26 mouse cellular contexts compared by ENCODE assay signal in the genomic region with DNA sequence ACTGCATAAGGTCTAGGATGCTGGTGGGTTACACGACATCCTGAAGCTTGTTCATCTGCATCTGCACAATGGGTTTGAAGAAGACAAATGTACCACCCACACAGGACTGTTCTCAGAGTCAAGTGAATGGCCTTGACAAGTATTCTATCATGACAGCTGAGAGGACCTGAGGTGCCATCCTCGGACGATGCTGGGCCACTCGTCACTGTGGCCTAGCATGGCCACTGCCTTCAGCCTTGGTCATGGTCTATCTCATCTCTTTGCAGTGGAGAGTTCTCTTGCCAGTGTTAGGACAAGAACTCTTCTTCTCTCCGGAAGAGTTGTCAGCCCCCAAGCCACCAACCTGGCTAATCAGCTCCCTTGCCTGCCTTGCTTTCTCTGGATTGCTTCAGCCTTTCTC. TPM values are rescaled to one million over a fixed set of nuclear protein-coding genes. Genes with fewer than 3 reads are reported as not detected.
"Had no signal": no experiment of that assay in that cellular context is flagged by ENCODE, and none has a peak within 500 bp of the region (broad histone marks: within the 10 kb centered on the region; RNA-seq: fewer than 3 reads in every experiment).

No protein-coding gene starts in this region.

- H3K27me3 ChIP-seq: kidney, embryonic 15.5 days; limb, embryonic 13.5 days; lung, embryonic 15.5 days had no signal

- DNase-seq: kidney, adult 11 months; kidney, adult 8-10 months; kidney, postnatal 10 days; kidney, postnatal 4 days; liver; lung, adult 18-20 months; lung, postnatal 10 days; lung, postnatal 36 days; thymus, adult 18-20 months; thymus, postnatal 36 days had no signal

- H3K27ac ChIP-seq: kidney, embryonic 15.5 days; limb, embryonic 10.5 days; limb, embryonic 13.5 days; liver, embryonic 12.5 days; liver, embryonic 15.5 days; lung, embryonic 15.5 days; midbrain, embryonic 10.5 days; midbrain, embryonic 13.5 days had no signal

- H3K4me3 ChIP-seq: kidney, embryonic 15.5 days; limb, embryonic 10.5 days; limb, embryonic 13.5 days; liver, embryonic 12.5 days; liver, embryonic 15.5 days; lung, embryonic 15.5 days; midbrain, embryonic 10.5 days; midbrain, embryonic 13.5 days had no signal

- H3K9ac ChIP-seq: kidney, embryonic 15.5 days; limb, embryonic 13.5 days; liver, embryonic 12.5 days; liver, embryonic 15.5 days; lung, embryonic 15.5 days; midbrain, embryonic 13.5 days had no signal

RNA-seq across cellular contexts. Expression of a gene that starts 51.1 kb away (rescaled TPM):
- total RNA-seq: layer of hippocampus, adult 18-20 months; layer of hippocampus, postnatal 14 days; left cerebral cortex, postnatal 25 days; megakaryocyte progenitor cell, adult 5-6 weeks; monocyte, adult 5-6 weeks had no signal
- polyA plus RNA-seq: kidney, embryonic 15.5 days; limb, embryonic 10.5 days; limb, embryonic 13.5 days; liver, embryonic 12.5 days; liver, embryonic 15.5 days; lung, embryonic 15.5 days; midbrain, embryonic 13.5 days; neural tube, embryonic 11.5 days; neural tube, embryonic 14.5 days; spleen, adult 2 months had no signal
